Mouse (Mus musculus) small intestine, adult 2 months (tissue): ENCODE data around the gene Mamdc4.

Experiments
- CTCF ChIP-seq: fragments of 200-500 bp; IDR thresholded peaks from 2 replicates; pipeline ENCODE4 v1.5.1; 2012; ENCODE audit warnings: low read depth, mild to moderate bottlenecking, control low read depth, inconsistent platforms, low read length, moderate library complexity, mixed read lengths; ENCODE audit not compliant: insufficient replicate concordance, insufficient read length; ENCODE audit errors: extremely low read depth
- POLR2A ChIP-seq: fragments of 200-500 bp; IDR thresholded peaks from 2 replicates; pipeline ENCODE4 v1.6.1; 2012; ENCODE audit warnings: low read depth, mild to moderate bottlenecking, control low read depth, inconsistent platforms, low read length, moderate library complexity

DNA sequence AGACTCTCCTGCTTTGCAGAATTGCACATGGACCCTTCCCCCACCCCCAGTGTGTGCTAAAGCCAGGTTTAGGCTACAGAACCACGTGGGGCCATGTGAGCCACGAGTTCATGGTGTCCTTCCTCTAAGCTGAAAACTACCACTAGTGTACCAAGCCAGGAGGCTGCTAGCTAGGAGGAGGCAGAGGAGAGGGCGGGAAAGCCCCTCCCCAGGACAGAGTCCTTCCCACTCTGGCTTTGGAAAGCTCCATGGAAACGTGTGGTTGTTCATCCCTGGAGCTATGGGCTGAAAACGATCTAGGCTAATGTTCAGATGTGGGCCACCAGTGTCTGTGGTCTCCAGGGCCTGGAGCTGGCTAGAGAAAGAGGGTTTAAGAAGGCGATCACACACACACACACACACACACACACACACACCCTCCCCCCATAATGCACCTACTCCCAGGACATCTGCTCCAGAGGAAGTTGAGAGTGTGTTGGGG, 6.0 kb upstream of the Mamdc4 start:
- TF ChIP-seq CTCF: no peak
- TF ChIP-seq POLR2A: no peak
